Mouse (Mus musculus): Measurements from ENCODE around the gene Ddx23. TPM values are rescaled to one million over a fixed set of nuclear protein-coding genes. Genes with fewer than 3 reads are reported as not detected.

The Ddx23 gene
- 10 to 100 TPM; 29.4 to 29.8 TPM for polyA plus RNA-seq (2017; shearing (Covaris generic))

DNA sequence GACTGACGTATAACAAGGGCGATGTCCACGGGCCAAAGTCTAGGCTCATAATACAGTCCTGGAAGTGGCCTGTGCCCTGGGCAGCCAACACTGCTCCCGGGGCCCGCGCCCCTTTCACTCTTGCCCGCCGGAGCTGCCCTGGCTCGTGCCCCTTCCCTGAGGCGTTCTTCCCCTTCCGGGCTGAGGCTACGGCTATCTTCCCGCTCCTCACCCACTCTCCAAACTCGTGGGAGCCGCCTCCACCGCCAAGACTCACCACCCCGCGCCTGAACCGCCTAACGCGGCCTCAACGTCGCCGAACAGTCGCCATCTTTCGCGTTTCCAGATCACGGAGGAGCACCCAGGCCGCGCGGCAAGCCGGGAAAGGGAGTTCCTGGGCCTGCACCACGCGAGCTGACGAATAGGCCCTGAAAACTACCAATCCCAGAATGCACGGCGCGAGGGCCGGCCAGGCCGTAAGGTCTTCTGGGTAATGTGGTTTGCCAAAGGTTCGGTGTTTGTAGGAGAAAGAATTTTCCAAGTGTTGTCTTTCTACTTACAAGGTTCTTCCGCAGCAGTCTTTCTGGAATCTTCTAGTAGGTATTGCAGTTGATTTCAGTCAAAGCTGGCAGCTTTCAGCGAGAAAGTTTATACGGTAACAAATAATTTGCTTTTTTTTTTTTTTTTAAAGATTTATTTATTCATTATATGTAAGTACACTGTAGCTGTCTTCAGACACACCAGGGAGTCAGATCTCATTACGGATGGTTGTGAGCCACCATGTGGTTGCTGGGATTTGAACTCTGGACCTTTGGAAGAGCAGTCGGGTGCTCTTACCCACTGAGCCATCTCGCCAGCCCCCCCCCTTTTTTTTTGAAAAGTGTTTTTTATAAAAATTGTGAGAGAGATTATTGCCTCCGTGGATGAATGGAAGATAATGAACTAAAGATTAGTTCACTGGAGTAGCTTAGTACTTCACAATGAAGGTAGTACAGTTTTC is at the start of gene Ddx23:
Gene Ddx23, minus strand, starts transcription at position 328 of the 979 bp plus-strand sequence.
- ATAC-seq, result peak; percentile 95

DNA sequence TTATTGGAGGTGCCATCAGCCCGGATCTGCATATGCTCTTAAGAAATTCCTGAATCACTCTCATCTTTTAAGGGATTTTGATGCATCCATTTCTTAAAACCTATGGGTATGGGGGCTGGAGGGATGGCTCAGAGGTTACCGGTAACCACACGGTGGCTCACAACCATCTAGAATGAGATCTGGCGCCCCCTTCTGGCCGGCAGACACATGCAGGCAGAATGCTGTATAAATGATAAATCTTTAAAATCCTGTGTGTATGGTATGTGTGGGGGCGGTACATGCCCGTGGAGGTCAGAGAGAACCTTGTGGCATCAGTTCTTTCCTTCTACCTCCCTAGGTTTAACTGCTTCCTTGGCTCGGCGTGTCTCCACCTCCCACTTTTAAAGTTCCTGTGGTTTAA is 47.7 kb upstream of the Ddx23 start:
- ATAC-seq, result peak; percentile 49

DNA sequence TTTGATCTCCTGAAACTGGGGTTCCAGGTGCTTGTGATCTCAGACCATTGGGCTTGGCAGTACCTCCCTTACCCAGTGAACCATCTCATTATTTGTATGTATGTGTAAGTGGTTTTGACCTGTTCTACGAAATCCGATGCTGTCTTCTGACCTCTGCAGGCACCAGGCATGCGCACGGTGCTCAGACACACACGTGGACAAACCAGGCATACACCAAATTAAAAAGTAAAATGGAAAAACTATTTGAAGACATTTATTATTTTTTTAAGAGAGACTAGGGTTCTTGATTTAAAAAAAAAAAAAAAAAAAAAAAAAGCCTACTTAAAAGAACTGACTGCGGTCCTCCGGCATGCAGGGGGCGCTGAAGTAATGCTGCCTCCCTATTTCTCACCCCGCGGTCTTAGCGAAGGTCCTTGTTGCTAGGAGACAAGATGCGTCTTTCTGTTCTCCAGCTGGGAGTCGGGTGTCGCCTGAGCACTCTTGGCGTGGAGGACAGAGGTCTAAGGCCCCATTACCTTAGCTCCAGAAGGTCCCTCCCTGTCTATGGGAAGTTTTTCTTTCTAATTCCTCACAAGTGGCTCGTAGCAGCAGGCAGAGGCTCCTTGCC is 45.2 kb upstream of the Ddx23 start, which contains the start of gene Ccdc65:
Gene Ccdc65, plus strand, starts transcription at position 442 of the 607 bp plus-strand sequence.
- ATAC-seq, result peak; percentile 62

DNA sequence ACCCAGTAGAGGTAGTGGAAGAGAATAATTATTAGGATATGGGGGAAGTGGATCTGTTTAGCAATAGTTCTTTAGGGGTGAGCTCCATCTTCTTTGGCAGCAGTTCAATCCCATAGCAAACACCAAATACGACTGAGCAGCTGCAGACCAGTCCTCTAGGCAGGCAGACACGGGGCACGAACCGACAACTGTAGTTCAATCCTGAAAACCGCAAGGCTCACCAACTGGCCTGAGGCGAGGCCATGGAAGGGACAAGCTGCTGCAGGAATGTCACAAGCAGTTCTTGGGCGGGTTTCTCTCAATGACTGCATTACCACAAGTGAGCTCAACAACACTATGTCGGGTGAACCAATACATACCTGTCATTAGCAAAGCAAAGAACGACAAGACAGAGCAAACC is 41.6 kb upstream of the Ddx23 start:
- no peak for ATAC-seq

DNA sequence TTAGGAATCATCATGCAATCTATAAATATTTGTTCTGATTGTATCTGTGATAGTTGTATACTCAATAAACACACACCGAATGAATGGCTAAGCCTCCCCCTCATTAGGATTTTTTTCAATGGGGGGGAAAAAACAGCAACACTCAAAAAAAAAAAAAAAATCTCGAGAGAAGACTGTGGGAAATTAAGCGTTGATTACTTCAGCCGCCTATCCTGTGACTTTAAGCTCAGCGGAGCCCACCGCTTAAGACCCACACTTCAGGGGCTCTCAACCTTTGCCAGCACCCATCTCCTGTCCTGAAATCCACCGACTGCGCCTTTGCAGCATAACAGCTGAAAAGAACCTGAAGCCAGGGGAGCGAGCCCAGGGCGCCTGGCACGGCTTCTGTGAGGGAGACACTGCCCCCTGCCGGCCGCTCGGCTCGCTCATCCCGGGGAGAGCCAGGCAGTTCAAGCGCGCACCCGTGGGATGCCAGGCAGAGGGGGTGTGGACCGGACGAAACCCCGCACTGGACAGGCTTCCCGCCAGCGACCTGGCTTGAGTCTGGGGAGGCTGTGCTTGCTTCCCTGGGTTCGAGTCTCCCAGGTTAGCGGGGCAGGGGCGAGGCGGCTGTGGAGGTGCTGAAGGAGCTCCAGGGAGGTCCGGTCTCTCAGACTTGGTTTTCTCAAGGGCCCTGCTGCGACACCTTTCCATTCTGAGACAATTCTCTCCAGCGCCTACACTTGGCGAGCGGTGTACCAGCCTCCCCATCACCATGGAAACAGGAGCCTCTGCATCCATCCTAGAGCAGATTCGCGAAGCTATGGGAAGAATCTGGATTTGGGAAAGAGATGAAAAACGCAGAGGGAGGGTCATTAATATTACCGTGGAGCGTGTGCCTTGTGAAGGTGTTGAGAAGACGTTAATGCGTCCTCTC is 36.8 kb upstream of the Ddx23 start:
- ATAC-seq, result peak; percentile 63

DNA sequence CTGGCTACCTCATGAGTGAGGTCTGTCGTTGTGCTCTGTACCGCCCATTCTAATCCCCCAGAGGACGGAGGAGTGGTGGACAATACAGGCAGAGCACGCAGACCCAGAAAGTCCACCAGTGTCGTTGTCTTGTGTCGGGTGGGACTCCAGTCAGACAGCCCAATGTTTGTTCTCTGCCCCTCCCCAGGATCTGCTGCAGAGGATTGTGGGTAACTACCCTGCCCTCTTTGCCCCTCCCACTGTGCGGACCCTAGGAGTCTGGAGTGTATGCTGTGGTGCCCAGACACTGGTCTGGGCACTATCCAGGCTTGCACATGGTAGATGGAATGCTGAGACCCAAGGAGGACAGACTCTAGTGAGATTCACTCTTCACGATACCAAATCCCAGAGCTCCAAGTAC is 33.5 kb upstream of the Ddx23 start:
- ATAC-seq, result no peak

DNA sequence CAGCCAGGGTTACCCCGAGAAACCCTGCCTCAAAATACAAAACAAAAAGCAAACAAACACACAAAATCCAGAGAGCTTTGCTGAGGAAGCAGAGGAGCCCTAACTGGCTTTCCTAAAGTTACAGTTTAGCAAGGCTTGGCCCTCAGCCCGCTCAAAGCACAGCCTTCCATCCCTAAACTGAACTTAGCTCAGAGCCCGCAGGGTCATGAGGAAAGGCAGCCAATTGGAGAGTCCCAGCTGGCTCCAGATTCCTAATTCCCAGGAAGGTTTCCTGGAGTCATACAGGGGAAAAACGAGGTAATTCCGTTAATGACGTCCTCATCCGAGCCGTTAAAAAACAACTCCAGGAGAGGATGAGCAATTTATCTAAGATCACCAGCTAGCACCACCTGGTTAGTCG is 33.0 kb upstream of the Ddx23 start:
- ATAC-seq, result no peak

DNA sequence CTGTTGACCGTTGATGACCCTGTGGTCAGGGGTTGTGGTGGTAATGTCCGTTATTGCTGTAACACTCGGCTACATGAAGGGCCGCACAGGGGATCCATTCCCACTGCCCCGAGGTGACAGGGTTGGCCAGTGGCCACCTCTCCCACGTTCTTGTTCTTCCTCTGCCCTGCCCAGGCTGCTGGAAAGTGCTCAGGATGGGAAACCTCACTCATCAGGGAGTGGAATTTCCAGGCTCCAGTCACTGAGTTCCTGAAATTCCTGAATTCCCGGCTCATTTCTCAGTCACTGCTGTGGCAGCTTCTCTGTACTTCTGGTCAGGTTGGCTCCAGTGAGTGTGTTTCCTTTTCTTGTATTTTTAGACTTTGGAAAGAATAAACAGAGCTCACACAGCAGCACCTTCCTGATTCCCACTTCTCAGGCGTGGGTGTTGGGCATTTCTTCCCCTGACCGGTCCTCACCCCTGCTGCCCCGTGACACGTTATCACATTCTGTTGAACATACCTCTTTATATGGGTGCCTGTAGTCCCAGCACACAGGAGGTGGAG is 29.5 kb upstream of the Ddx23 start:
- no peak for ATAC-seq

DNA sequence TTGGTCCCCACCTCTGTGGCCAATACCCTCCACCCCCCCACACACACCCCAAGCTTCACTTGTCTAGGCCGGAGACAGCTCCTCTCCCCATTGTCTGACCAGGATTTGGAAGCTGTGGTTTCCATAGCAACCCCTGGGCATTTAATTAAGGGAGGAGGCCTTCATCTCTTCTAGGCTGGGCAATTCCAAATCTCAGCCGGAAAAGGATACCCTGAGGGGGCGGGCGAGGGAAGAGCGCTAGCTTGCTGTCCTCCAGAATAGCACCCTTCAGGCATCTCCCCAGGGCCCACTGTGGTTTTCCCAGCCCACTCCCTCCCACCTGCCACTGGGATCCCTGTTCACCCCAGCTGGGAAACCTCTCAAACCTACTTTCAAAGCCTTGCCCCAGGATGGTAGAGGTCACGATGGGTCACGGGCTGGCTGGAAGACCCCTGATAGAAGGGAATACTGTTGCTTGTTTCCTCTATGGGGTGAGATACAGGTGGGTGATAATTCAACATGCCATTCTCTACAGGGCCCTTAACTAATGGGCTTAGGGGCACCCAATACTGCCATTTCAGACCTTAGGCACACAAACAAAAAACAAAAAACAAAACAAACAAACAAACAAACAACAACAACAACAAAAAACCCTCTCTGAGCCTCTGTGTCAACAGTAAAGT is 28.9 kb upstream of the Ddx23 start:
- no peak for ATAC-seq

DNA sequence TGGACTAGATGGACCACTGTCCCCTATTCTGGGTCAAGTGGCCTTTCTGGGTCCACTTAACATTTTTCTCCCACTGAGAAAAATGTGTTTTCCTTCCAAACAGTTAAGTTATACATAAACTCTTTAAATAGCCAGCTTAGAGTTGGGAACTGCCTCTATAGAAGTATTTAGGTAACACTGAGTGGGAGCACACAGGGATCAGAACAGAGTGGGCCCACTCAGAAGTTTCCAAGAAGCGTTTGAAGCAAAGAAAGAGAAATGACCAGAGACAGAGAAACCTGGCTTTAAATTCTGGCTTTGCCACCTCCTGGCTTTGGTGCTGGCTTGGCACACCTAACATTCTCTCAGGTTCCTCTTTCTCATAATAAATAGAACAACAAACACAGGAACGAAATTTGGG is 27.0 kb upstream of the Ddx23 start:
- ATAC-seq, result no peak

DNA sequence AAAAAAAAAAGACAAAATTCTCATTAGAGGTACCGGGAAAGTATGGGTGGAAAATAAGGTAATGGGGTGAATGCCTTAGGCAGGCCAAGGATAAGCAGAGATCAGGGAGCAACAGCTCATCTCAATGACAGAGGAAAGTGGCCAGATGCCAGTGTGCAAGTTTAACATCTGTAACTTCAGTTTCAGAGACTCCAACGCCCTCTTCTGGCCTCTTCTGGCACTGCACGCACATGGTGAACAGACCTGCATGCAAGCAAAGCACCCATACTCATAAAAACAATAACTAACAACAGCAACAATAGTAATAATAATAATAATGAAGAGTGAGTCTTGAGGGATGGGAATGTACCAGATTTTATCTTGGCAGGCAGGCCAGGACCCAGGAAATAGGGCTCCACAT is 23.2 kb upstream of the Ddx23 start:
- ATAC-seq, result no peak

DNA sequence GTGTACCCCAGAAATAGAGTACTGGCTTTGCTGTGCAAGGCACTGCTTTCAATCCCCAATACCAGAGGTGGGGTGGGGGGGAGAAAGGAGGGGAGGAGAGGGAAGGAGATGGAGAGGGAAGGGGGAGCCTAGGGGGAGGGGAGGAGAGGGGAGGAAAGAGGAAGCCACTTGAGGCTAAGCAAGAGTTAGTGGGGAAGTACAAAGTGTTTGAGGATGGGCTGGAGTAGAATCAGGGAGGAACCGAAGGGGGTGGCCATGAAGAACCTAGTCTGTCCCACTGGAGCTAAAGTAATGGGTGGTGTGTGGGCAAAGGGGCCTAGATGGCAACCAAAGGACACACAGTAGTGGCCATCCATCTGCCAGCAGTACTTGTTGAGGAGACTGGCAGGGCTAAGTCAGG is 21.1 kb upstream of the Ddx23 start:
- no peak for ATAC-seq

DNA sequence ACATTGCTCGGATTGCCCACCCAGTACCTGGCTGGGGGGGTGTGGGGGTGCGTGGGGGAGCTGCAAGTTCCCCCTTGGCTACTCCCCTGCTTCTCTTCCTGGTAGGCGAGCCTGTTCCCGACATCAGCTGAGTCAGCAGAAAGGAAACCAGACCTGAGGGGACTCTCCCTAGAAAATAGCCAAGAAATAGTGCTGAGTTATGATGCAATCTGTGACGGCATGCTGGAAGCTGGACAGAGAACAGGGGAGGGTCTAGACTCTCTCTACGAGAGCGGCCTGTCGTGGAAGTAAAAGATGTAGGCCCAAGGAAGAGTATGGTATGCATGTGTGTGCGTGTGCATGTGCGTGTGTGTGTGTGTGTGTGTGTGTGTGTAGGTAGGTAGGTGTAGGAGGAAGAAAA is 20.5 kb upstream of the Ddx23 start:
- no peak for ATAC-seq

DNA sequence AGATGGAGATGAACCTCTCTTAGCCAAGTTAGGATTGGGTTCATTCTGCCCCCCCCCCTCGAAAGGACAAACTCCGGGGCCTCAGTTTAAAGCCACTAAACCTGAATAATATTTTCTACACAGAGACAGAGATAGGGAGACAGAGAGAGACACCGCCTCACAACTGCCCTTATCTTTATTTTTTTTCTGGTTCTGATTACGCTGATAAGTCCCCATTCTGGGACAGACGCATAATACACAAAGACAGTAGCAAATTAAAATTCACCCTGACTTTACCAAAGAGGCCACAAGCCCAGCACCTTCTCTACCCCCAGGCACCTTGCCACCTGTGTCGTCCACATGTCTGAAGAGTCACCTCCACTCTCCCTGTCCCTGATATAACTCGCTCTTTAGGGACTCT is 18.9 kb upstream of the Ddx23 start:
- no peak for ATAC-seq

DNA sequence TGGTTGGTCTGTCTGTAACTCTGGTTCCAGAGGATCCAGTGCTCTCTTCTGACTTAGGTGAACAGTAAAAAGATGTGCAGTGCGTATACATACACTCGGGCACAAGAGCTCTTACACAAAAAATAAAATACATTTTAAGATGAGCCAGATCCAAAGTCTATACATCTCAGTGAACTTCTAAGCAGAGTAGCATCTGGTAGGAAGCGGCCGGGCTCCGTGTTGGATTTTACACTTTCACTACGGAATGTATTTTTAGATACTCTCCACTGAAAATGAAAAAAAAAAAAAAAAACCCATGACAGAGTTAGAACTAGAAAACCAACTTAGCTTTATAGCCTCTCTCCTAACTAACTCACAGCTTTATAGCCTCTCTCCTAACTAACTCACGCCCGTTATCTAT is 18.0 kb upstream of the Ddx23 start:
- ATAC-seq, result no peak

DNA sequence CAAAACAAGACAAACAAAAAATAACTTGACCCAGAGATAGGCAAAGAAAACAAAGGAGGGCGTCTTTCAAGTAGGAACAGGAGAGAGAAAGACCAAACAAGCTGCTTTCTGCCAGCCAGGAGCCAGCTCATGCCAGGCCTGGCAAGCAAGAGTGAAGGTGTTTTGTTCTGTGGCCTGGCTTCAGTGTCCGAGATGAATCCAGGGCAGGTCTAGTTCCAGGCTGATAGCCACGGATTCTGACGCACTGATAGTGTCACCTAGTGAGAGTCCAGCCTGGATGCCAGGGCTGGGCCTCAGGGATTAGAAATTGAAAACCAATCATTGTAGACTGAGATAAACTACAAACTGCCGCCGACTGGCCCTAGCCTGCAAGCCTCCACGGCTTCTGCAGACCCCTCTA is 15.3 kb upstream of the Ddx23 start:
- ATAC-seq, result no peak

DNA sequence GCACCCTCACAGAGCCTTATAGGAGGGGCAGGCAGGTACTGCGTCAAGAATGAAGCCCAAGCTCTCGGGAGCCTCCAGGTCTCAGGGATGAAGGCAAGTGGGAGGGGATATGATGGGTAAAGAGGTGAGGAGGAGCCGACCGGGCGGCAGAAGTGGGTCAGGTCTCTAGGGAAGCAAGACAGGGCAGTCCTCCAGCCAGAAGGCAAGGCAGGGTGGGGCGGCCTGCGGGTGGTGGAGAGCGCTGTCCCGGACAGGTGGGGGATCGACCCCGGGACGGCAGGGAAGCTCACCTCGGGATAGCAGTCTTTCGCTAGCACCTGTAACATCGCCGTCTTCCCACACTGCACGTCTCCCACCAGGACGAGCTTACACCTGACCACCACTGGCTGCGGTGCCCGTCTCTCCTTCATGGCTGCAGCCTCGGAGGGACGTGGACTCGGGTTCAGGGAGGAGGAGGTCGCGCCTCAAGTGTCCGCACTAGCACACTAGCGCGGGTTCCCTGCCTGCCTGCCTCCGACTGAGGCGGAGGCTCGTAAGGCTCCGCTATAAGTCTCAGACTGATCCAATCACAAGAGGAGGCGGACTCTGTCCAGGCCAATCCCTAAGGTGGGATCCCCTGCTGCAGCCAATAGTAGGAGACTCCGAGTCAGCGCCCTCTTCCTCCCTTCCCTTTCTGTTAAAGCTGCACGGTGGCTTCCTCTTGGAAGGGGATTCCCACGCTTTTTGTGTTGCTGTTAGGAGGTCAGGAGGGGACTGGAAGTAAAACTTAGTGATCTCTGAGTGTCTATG is 14.4 kb upstream of the Ddx23 start, which contains the start of gene Rnd1:
Gene Rnd1, minus strand, starts transcription at position 522 of the 789 bp plus-strand sequence.
- peak; percentile 99 for ATAC-seq

DNA sequence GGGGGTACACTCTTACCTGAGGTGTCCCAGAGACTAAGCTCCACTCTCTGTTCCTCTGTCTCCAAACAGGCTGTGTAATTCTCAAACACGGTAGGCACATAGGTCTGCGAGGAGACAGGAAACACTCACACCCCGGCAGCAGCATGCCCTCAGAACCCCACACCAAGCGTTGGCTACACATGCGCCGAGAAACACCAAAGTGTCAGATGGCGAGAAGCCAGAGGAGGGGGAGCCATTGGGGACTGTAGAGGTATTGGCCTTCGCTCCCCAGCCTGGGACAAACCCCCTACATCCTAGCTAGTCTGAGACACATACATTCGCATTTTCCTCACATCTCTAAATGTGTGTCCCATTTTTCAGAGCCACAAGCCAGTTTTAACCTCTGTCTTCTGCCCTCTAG is 13.8 kb upstream of the Ddx23 start:
- peak; percentile 32 for ATAC-seq

DNA sequence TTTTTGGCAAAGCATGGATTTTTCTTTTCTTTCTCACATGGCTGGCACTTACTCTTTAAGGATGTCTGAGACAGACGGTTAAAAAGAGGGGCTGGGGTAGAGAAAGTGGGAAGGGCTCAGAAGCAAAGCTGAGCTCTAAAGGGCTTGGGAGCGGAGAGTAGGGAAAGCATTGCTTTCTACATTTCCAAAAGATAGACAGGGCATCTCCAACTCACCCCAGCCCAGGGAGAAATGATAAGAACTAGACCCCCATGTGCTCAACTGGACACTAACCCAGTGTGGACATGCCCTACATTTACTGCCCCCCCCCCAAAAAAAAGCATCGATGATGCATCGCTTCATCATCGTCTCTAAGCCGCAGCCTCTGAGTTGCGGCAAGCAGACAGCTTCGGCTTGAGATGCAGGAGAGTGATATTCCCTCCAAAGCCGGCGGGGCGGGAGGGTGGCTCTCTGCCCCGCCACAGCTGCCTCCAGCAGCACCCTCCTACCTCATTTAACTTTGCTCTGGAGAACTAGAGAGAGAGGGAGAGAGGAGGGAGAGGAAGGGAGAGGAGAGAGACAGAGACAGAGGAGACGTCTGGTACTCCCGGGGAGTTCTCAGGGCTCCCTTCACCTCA is 13.0 kb upstream of the Ddx23 start:
- no peak for ATAC-seq

DNA sequence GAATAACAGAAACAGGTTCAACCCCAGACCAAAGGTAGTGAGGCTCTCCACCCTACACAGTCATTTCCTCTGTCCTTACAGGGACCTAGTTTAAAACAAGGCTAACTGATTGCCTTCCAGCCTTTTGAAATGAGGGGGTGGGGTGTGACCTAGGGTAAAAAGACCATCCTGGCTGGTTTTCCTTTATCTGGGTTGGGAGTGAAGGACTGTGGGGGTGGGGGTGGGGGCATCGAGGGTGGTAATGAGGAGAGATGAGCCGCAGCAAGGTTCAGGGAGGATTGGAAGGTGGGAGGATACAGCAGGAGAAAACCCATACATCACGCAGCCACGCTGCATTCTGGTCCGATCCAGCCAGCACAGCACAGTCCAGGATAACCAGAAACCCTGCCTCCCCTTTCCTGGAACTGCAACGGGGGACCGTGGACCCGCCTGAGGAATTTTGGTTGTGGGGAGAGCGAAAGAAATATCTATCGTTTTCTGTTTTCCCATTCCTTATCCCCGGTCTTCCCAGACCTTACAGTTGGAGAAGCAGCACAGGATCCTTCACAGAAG is 12.4 kb upstream of the Ddx23 start:
- no peak for ATAC-seq
